Mouse (Mus musculus) liver, embryonic 14.5 days (tissue): ENCODE data around the gene Rpap1.

ENCODE experiments used
- CTCF ChIP-seq: IDR thresholded peaks from 2 replicates; pipeline ENCODE4 v1.5.1; 2016; ENCODE audit warnings: antibody characterized with exemption, low read depth, control low read depth
- EP300 ChIP-seq: IDR thresholded peaks from 2 replicates; pipeline ENCODE4 v1.6.1; 2016; ENCODE audit warnings: antibody characterized with exemption, low read depth

DNA sequence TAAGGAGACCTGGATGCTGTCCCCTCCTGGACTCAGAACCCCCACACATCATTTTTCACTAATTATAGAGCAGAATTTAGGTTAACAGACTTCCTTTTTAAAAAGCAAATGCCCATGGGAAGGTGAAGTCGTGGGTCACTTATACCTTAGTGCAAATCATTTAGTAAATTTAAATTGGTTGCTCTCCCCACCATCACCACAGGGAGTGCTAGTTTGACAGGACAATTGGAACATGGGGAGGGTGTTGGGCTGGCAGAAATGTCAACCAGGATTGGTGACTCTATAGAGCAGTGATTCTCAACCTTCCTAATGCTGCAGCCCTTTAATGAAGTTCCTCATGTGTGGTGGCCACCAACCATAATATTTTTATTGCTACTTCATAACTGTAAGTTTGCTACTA, 42.1 kb downstream of the Rpap1 start:
- TF ChIP-seq CTCF (peak; percentile 48), EP300 (no peak)
